Mouse (Mus musculus) MEL (cell line): ENCODE measurements around the gene P2ry6. TPM values are rescaled to one million over a fixed set of nuclear protein-coding genes. Genes with fewer than 3 reads are reported as not detected.

Experiments
- DNase-seq: peaks from one replicate; pipeline ENCODE4 v3.0.0; 2011; ENCODE audit warnings: low read depth, low spot score
- H3K27ac ChIP-seq: 2 replicates; pipeline ENCODE4 v1.5.1; 2012; ENCODE audit warnings: low read depth, mild to moderate bottlenecking, control low read depth, low read length, moderate library complexity; ENCODE audit not compliant: control insufficient read depth
- H3K27me3 ChIP-seq, 2 experiments: fragments of 150-350 bp in 1 of 2; sonication (generic) in 1 of 2; 2 replicates each; pipeline ENCODE4 v1.6.1; 2012; ENCODE audit warnings: low read length in 2 of 2, mild to moderate bottlenecking in 2 of 2, improper control_type of control experiment in 1 of 2, moderate library complexity in 1 of 2; ENCODE audit not compliant: insufficient read depth in 2 of 2, control insufficient read depth in 1 of 2
- H3K36me3 ChIP-seq, 2 experiments: 2 replicates each; pipeline ENCODE4 v1.6.1; 2012 to 2014; ENCODE audit warnings: low read length in 2 of 2, improper control_type of control experiment in 1 of 2, inconsistent platforms in 1 of 2, mild to moderate bottlenecking in 1 of 2; ENCODE audit not compliant: insufficient read depth in 2 of 2, control insufficient read depth in 1 of 2
- H3K4me1 ChIP-seq, 2 experiments: fragments of 150-350 bp in 1 of 2; sonication (generic) in 1 of 2; 2 replicates each; pipeline ENCODE4 v1.6.1; 2012; ENCODE audit warnings: low read length in 2 of 2, improper control_type of control experiment in 1 of 2, mild to moderate bottlenecking in 1 of 2; ENCODE audit not compliant: insufficient read depth in 2 of 2, control insufficient read depth in 1 of 2
- H3K4me3 ChIP-seq, 2 experiments: fragments of 150-350 bp in 1 of 2; sonication (generic) in 1 of 2; 2 replicates each; pipeline ENCODE4 v1.5.1; 2012; ENCODE audit warnings: low read depth in 2 of 2, low read length in 2 of 2, mild to moderate bottlenecking in 2 of 2, moderate library complexity in 2 of 2, control low read depth in 1 of 2, improper control_type of control experiment in 1 of 2; ENCODE audit not compliant: control insufficient read depth in 1 of 2, insufficient read depth in 1 of 2
- H3K79me2 ChIP-seq: 2 replicates; pipeline ENCODE4 v1.6.1; 2012; ENCODE audit warnings: mild to moderate bottlenecking, low read length, moderate library complexity; ENCODE audit not compliant: control insufficient read depth, poor library complexity, insufficient read depth
- H3K9ac ChIP-seq: 2 replicates; pipeline ENCODE4 v1.6.1; 2012; ENCODE audit warnings: low read depth, mild to moderate bottlenecking, control low read depth, low read length, moderate library complexity; ENCODE audit not compliant: control insufficient read depth, poor library complexity, severe bottlenecking
- H3K9me3 ChIP-seq: fragments of 150-350 bp; sonication (generic); replicated peaks from 2 replicates; pipeline ENCODE4 v1.6.1; 2012; ENCODE audit warnings: mild to moderate bottlenecking, low read length, improper control_type of control experiment, moderate library complexity; ENCODE audit not compliant: insufficient read depth
- BHLHE40 ChIP-seq: IDR thresholded peaks from 2 replicates; pipeline ENCODE4 v1.6.1; 2012; ENCODE audit warnings: low read depth, mild to moderate bottlenecking, inconsistent platforms, low read length, improper control_type of control experiment, borderline replicate concordance
- CHD2 ChIP-seq: IDR thresholded peaks from 2 replicates; pipeline ENCODE4 v1.6.1; 2011; ENCODE audit warnings: low read length, improper control_type of control experiment
- CTCF ChIP-seq, 3 experiments: IDR thresholded peaks in 2 of 3; conservative IDR thresholded peaks in 1 of 3; 2 replicates each; pipeline ENCODE4 v1.5.1; 2011 to 2012; ENCODE audit warnings: low read length in 3 of 3, low read depth in 2 of 3, mild to moderate bottlenecking in 2 of 3, improper control_type of control experiment in 1 of 3, inconsistent platforms in 1 of 3, mixed read lengths in 1 of 3, moderate library complexity in 1 of 3; ENCODE audit not compliant: control insufficient read depth in 1 of 3, insufficient read depth in 1 of 3, poor library complexity in 1 of 3, severe bottlenecking in 1 of 3
- E2F4 ChIP-seq: IDR thresholded peaks from 2 replicates; pipeline ENCODE4 v1.6.1; 2011; ENCODE audit warnings: low read depth, low read length, improper control_type of control experiment, borderline replicate concordance
- ELF1 ChIP-seq: IDR thresholded peaks from 2 replicates; pipeline ENCODE4 v1.6.1; 2014; ENCODE audit warnings: low read depth, mild to moderate bottlenecking, inconsistent platforms, low read length, improper control_type of control experiment, moderate library complexity
- ETS1 ChIP-seq: IDR thresholded peaks from 2 replicates; pipeline ENCODE4 v1.6.1; 2012; ENCODE audit warnings: low read depth, mild to moderate bottlenecking, inconsistent platforms, low read length, improper control_type of control experiment, moderate library complexity
- GABPA ChIP-seq: IDR thresholded peaks from 2 replicates; pipeline ENCODE4 v1.6.1; 2012; ENCODE audit warnings: low read depth, mild to moderate bottlenecking, inconsistent platforms, low read length, improper control_type of control experiment, moderate library complexity
- HCFC1 ChIP-seq: IDR thresholded peaks from 2 replicates; pipeline ENCODE4 v1.6.1; 2012; ENCODE audit warnings: low read depth, mild to moderate bottlenecking, inconsistent platforms, low read length, improper control_type of control experiment, moderate library complexity
- JUND ChIP-seq: IDR thresholded peaks from 2 replicates; pipeline ENCODE4 v1.6.1; 2011; ENCODE audit warnings: low read depth, mild to moderate bottlenecking, improper control_type of control experiment, low read length
- MAX ChIP-seq: IDR thresholded peaks from 2 replicates; pipeline ENCODE4 v1.6.1; 2011; ENCODE audit warnings: low read length, improper control_type of control experiment
- MAZ ChIP-seq: IDR thresholded peaks from 2 replicates; pipeline ENCODE4 v1.6.1; 2012; ENCODE audit warnings: low read depth, mild to moderate bottlenecking, inconsistent platforms, low read length, improper control_type of control experiment
- MEF2A ChIP-seq: IDR thresholded peaks from 2 replicates; pipeline ENCODE4 v1.6.1; 2014; ENCODE audit warnings: low read depth, mild to moderate bottlenecking, inconsistent platforms, low read length, improper control_type of control experiment; ENCODE audit not compliant: poor library complexity, insufficient replicate concordance, severe bottlenecking; ENCODE audit errors: extremely low read depth
- MXI1 ChIP-seq: IDR thresholded peaks from 2 replicates; pipeline ENCODE4 v1.6.1; 2011; ENCODE audit warnings: mild to moderate bottlenecking, low read depth, low read length, improper control_type of control experiment
- NELFE ChIP-seq: IDR thresholded peaks from 2 replicates; pipeline ENCODE4 v1.6.1; 2011; ENCODE audit warnings: low read depth, low read length, improper control_type of control experiment
- POLR2A ChIP-seq, 2 experiments: IDR thresholded peaks; 2 replicates each; pipeline ENCODE4 v1.6.1; 2011 to 2012; ENCODE audit warnings: low read length in 2 of 2, mild to moderate bottlenecking in 2 of 2, control low read depth in 1 of 2, improper control_type of control experiment in 1 of 2, low read depth in 1 of 2, moderate library complexity in 1 of 2; ENCODE audit not compliant: control insufficient read depth in 1 of 2, insufficient read depth in 1 of 2, poor library complexity in 1 of 2
- POLR2AphosphoS2 ChIP-seq: IDR thresholded peaks from 2 replicates; pipeline ENCODE4 v1.6.1; 2011; ENCODE audit warnings: low read length, improper control_type of control experiment
- RAD21 ChIP-seq: IDR thresholded peaks from 2 replicates; pipeline ENCODE4 v1.6.1; 2011; ENCODE audit warnings: mild to moderate bottlenecking, low read depth, low read length, improper control_type of control experiment
- RCOR1 ChIP-seq: IDR thresholded peaks from 2 replicates; pipeline ENCODE4 v1.6.1; 2012; ENCODE audit warnings: low read depth, mild to moderate bottlenecking, inconsistent platforms, low read length, improper control_type of control experiment
- SMC3 ChIP-seq: IDR thresholded peaks from 2 replicates; pipeline ENCODE4 v1.6.1; 2011; ENCODE audit warnings: low read depth, low read length, improper control_type of control experiment
- TAL1 ChIP-seq: IDR thresholded peaks from 2 replicates; pipeline ENCODE4 v1.6.1; 2012; ENCODE audit warnings: mild to moderate bottlenecking, inconsistent platforms, low read length, moderate library complexity, mixed read lengths
- TBP ChIP-seq: IDR thresholded peaks from 2 replicates; pipeline ENCODE4 v1.8.0; 2011; ENCODE audit warnings: low read depth, low read length, improper control_type of control experiment
- TCF12 ChIP-seq: IDR thresholded peaks from 2 replicates; pipeline ENCODE4 v1.6.1; 2014; ENCODE audit warnings: low read depth, mild to moderate bottlenecking, inconsistent platforms, low read length, improper control_type of control experiment, moderate library complexity
- USF1 ChIP-seq: IDR thresholded peaks from 2 replicates; pipeline ENCODE4 v1.6.1; 2014; ENCODE audit warnings: low read depth, mild to moderate bottlenecking, inconsistent platforms, low read length, improper control_type of control experiment, moderate library complexity
- ZC3H11A ChIP-seq: IDR thresholded peaks from 2 replicates; pipeline ENCODE4 v1.6.1; 2012; ENCODE audit warnings: low read depth, mild to moderate bottlenecking, inconsistent platforms, low read length, improper control_type of control experiment
- ZMIZ1 ChIP-seq: IDR thresholded peaks from 2 replicates; pipeline ENCODE4 v1.6.1; 2012; ENCODE audit warnings: low read depth, mild to moderate bottlenecking, inconsistent platforms, low read length, improper control_type of control experiment, moderate library complexity
- polyA plus RNA-seq, 2 experiments: library from polyadenylated mRNA; stranded (reverse) in 1 of 2; unstranded in 1 of 2; fragments of >175 nt in 1 of 2; fragments of >200 nt in 1 of 2; gene quantifications; 2 replicates each; pipeline versions ENCODE4 v1.2.1 to v1.2.4; 2012; ENCODE audit warnings: low replicate concordance in 2 of 2, low read depth in 1 of 2; ENCODE audit not compliant: insufficient read length in 2 of 2, insufficient read depth in 1 of 2, missing spikeins in 1 of 2
- total RNA-seq: library from RNA; depleted of rRNA; stranded (reverse); fragments of 300-350 nt; gene quantifications from 2 replicates; pipeline ENCODE4 v1.2.3, GENCODE M21; 2012

P2ry6 gene
- total and polyA plus RNA-seq, 3 experiments = not detected

DNA sequence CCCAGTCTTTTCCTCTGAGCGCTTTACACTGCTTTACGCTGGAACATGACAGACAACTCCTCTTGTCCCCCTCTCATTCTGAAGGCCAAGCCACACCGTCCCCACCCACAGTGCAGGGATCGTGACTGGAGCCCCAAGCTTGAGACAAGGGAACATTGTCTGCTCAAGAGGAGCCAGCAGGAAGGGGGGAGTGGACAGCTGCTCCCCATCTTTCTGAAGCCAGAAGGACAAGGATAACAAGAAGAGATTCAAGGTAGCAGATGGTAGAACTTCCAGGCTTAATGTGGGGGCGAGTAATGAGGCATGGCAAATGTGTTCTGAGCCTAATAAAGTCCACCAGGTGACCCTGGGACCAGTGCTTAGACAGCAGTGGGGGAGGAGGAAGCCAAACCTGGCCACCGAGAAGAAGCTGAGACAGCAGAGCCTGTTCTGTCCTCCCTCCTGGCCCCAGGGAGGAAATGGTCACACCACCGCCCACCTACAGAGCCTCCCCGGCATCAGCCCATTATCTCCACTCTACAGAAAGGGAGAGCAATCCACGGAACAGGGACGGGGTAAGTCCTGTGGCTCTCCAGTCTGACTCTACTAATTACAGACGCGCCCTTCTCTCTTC lies 48.0 kb downstream of the P2ry6 start:
- no peak for DNase-seq
- Histone ChIP-seq H3K27ac (no peak overlapping the region), H3K27me3 (peaks cover 8 to 15% of the 10 kb centered on the region in 2 experiments), H3K4me3 (no peak overlapping the region)
- TF ChIP-seq ZMIZ1 = no peak
- no peak for TF ChIP-seq TBP
- no peak for TF ChIP-seq MXI1
- TF ChIP-seq SMC3 = no peak
- no peak for TF ChIP-seq JUND
- no peak for TF ChIP-seq POLR2AphosphoS2
- no peak for TF ChIP-seq GABPA
- no peak for TF ChIP-seq MAX
- no peak for TF ChIP-seq CHD2
- no peak for TF ChIP-seq HCFC1
- TF ChIP-seq ETS1 = no peak
- TF ChIP-seq POLR2A (IDR thresholded peaks at IDR 0.05; ENCODE audit: control insufficient read depth in 1 of 2, insufficient read depth in 1 of 2, low read depth in 1 of 2, low read length in 2 of 2, poor library complexity in 1 of 2) = no peak
- TF ChIP-seq, all 39 proteins: peak for 0
- Histone ChIP-seq H3K79me2 (no peaks in the 10 kb centered on the region), H3K4me1 (no peaks in the 10 kb centered on the region), H3K9ac (no peak overlapping the region), H3K36me3 (no peaks in the 10 kb centered on the region), H3K9me3 (no peaks in the 10 kb centered on the region)

DNA sequence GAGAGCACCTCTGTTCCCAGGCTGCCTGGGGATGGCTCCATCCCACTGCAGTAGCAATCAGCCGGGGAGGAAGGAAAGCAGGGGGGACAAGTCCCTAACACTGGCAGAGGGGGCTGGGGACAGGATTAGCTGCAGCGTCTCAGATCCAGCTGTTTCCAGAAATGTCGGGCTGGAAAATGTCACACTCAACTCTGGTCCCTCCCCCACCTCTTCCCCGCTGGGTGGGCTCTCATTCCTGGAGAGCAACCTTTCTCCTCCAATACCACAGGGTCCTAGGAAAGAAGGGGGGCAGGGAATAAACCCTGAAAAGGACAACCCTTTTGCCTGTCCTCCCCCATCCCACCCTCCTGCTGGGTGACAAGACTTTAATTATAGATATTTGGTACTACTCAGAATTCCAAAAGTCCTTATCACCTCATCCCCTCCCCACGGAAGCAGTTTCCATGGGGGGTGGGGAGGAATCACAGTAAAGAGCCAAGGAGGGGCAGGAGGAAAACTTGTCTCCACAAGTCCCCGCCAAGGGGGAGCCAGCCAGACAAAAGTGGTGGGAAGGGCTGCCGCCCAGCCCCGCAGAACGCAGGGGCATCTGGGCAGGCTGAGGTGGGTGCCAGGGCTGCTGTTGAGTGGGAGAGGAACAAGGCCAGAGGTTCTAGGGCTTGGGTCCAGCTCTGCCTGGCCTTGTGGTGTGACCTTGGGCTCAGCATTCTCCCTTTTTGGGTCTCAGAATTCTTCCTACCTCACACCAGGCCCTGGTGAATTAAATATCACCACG lies 49.6 kb downstream of the P2ry6 start:
- H3K9me3 ChIP-seq = no peaks in the 10 kb centered on the region
- TF ChIP-seq RCOR1 (no peak), ETS1 (no peak), NELFE (no peak), ZMIZ1 (no peak), ZC3H11A (no peak), MEF2A (no peak), RAD21 (no peak), TAL1 (no peak), USF1 (no peak), BHLHE40 (no peak), ELF1 (no peak), JUND (no peak), E2F4 (no peak), MAZ (no peak), CTCF (IDR thresholded peaks at IDR 0.05 in 2 of 3, conservative IDR thresholded peaks at IDR 0.05 in 1 of 3; ENCODE audit: control insufficient read depth in 1 of 3, insufficient read depth in 1 of 3, low read depth in 2 of 3, low read length in 3 of 3, poor library complexity in 1 of 3, severe bottlenecking in 1 of 3) (no peak), TCF12 (no peak), POLR2A (IDR thresholded peaks at IDR 0.05; ENCODE audit: control insufficient read depth in 1 of 2, insufficient read depth in 1 of 2, low read depth in 1 of 2, low read length in 2 of 2, poor library complexity in 1 of 2) (no peak), HCFC1 (no peak)
- TF ChIP-seq, all 39 proteins: peak for 0
- H3K27ac ChIP-seq = no peak overlapping the region
- no peaks in the 10 kb centered on the region for H3K4me1 ChIP-seq
- no peak for DNase-seq
- H3K9ac ChIP-seq = no peak overlapping the region
- H3K79me2 ChIP-seq = no peaks in the 10 kb centered on the region
- no peaks in the 10 kb centered on the region for H3K36me3 ChIP-seq
- no peak overlapping the region for H3K4me3 ChIP-seq
- H3K27me3 ChIP-seq = peaks cover 8 to 15% of the 10 kb centered on the region in 2 experiments
